Mouse (Mus musculus): ENCODE data around the gene Notch3. TPM values are rescaled to one million over a fixed set of nuclear protein-coding genes. Genes with fewer than 3 reads are reported as not detected.
"Not testable (repeated sequence)": the region's sequence is repeated elsewhere in the genome, so short reads cannot be mapped to it uniquely, and the experiment has no call there.

Notch3 gene
- polyA plus RNA-seq, 1 experiment from 2014 or later = 8.0 TPM

GRCm38 (mm10) chr17:32117287-32117871 lies 49.3 kb downstream of the Notch3 start:
- H3K4me3 ChIP-seq = no peak overlapping the region
- H3K27me3 ChIP-seq (replicated peaks) = peaks cover 21% of the 10 kb centered on the region
- WGBS = 40% methylated on average over 5 of the region's 5 CpGs
- peaks cover 45% of the 10 kb centered on the region for H3K4me1 ChIP-seq (replicated peaks)
- H3K36me3 ChIP-seq = peaks cover 8% of the 10 kb centered on the region
- no peaks in the 10 kb centered on the region for H3K9me3 ChIP-seq (replicated peaks)
- 0 out of 2 replicates have a peak overlapping the region, but pooled peaks have one; percentile 27 for H3K9ac ChIP-seq
- H3K4me2 ChIP-seq = no peak overlapping the region
- no peak overlapping the region for H3K27ac ChIP-seq (ENCODE audit: poor library complexity, severe bottlenecking)
- peak; percentile 50; the same call in 1 of the 2 replicates for ATAC-seq (ENCODE audit: insufficient number of reproducible peaks, low FRiP score)

GRCm38 (mm10) chr17:32116586-32117286 lies 49.9 kb downstream of the Notch3 start:
- 82% methylated on average over 6 of the region's 6 CpGs for WGBS
- peaks cover 21% of the 10 kb centered on the region for H3K27me3 ChIP-seq (replicated peaks)
- peaks cover 39% of the 10 kb centered on the region for H3K4me1 ChIP-seq (replicated peaks)
- no peak overlapping the region for H3K27ac ChIP-seq (ENCODE audit: poor library complexity, severe bottlenecking)
- H3K4me2 ChIP-seq = no peak overlapping the region
- H3K9me3 ChIP-seq (replicated peaks) = no peaks in the 10 kb centered on the region
- no peak overlapping the region for H3K9ac ChIP-seq
- no peak overlapping the region for H3K4me3 ChIP-seq
- no peak for ATAC-seq (ENCODE audit: insufficient number of reproducible peaks, low FRiP score)
- peaks cover 1% of the 10 kb centered on the region for H3K36me3 ChIP-seq

GRCm38 (mm10) chr17:32114486-32114885 lies 52.2 kb downstream of the Notch3 start:
- not testable (repeated sequence) for ATAC-seq (ENCODE audit: insufficient number of reproducible peaks, low FRiP score); H3K36me3 ChIP-seq; H3K9me3 ChIP-seq (replicated peaks); H3K27ac ChIP-seq (ENCODE audit: poor library complexity, severe bottlenecking)
- Histone ChIP-seq H3K4me3 (peak overlapping the region; percentile 56), H3K4me1 (replicated peaks) (peaks cover 44% of the 10 kb centered on the region), H3K4me2 (peak overlapping the region; percentile 83), H3K27me3 (replicated peaks) (peaks cover 21% of the 10 kb centered on the region), H3K9ac (peak overlapping the region; percentile 59)
- 55% methylated on average over 5 of the region's 5 CpGs for WGBS

GRCm38 (mm10) chr17:32113523-32114421 lies 52.9 kb downstream of the Notch3 start:
- H3K36me3 ChIP-seq = no peaks in the 10 kb centered on the region
- H3K27ac ChIP-seq (ENCODE audit: poor library complexity, severe bottlenecking) = no peak overlapping the region
- no peaks in the 10 kb centered on the region for H3K9me3 ChIP-seq (replicated peaks)
- peaks cover 46% of the 10 kb centered on the region for H3K4me1 ChIP-seq (replicated peaks)
- peak overlapping the region; percentile 59 for H3K9ac ChIP-seq
- ATAC-seq (ENCODE audit: insufficient number of reproducible peaks, low FRiP score) = peak; percentile 84
- peaks cover 21% of the 10 kb centered on the region for H3K27me3 ChIP-seq (replicated peaks)
- peak overlapping the region; percentile 83 for H3K4me2 ChIP-seq
- H3K4me3 ChIP-seq = peak overlapping the region; percentile 56
- WGBS = 1% methylated on average over 56 of the region's 56 CpGs

GRCm38 (mm10) chr17:32113255-32113522 lies 53.5 kb downstream of the Notch3 start:
- H3K27me3 ChIP-seq (replicated peaks) = peaks cover 21% of the 10 kb centered on the region
- no peaks in the 10 kb centered on the region for H3K36me3 ChIP-seq
- H3K4me1 ChIP-seq (replicated peaks) = peaks cover 41% of the 10 kb centered on the region
- H3K9me3 ChIP-seq (replicated peaks) = no peaks in the 10 kb centered on the region
- H3K27ac ChIP-seq (ENCODE audit: poor library complexity, severe bottlenecking) = no peak overlapping the region
- 4% methylated on average over 8 of the region's 8 CpGs for WGBS
- peak overlapping the region; percentile 59 for H3K9ac ChIP-seq
- ATAC-seq (ENCODE audit: insufficient number of reproducible peaks, low FRiP score) = peak; percentile 30; the same call in 1 of the 2 replicates
- peak overlapping the region; percentile 56 for H3K4me3 ChIP-seq
- H3K4me2 ChIP-seq = peak overlapping the region; percentile 83

- Histone ChIP-seq H3K4me3 (0 out of 2 replicates have a peak overlapping the region, but pooled peaks have one; percentile 56), H3K27ac (ENCODE audit: poor library complexity, severe bottlenecking) (no peak overlapping the region), H3K27me3 (replicated peaks) (peaks cover 21% of the 10 kb centered on the region), H3K4me1 (replicated peaks) (peaks cover 36% of the 10 kb centered on the region), H3K36me3 (no peaks in the 10 kb centered on the region), H3K9me3 (replicated peaks) (no peaks in the 10 kb centered on the region), H3K4me2 (peak overlapping the region; percentile 83), H3K9ac (0 out of 2 replicates have a peak overlapping the region, but pooled peaks have one; percentile 59)
- ATAC-seq (ENCODE audit: insufficient number of reproducible peaks, low FRiP score) = 0 out of 2 replicates have a peak, but pooled peaks have one; percentile 2
- WGBS = 51% methylated on average over 8 of the region's 8 CpGs
Observed at GRCm38 (mm10) chr17:32112434-32113254, 54.0 kb downstream of the Notch3 start.

- no peak overlapping the region for H3K4me3 ChIP-seq
- H3K9me3 ChIP-seq (replicated peaks) = no peaks in the 10 kb centered on the region
- H3K36me3 ChIP-seq = no peaks in the 10 kb centered on the region
- 77% methylated on average over 10 of the region's 10 CpGs for WGBS
- no peak for ATAC-seq (ENCODE audit: insufficient number of reproducible peaks, low FRiP score)
- no peak overlapping the region for H3K27ac ChIP-seq (ENCODE audit: poor library complexity, severe bottlenecking)
- H3K4me2 ChIP-seq = no peak overlapping the region
- H3K9ac ChIP-seq = no peak overlapping the region
- H3K4me1 ChIP-seq (replicated peaks) = peaks cover 29% of the 10 kb centered on the region
- H3K27me3 ChIP-seq (replicated peaks) = peaks cover 12% of the 10 kb centered on the region
Observed at GRCm38 (mm10) chr17:32110980-32111780, 55.5 kb downstream of the Notch3 start.

- Histone ChIP-seq H3K9me3 (replicated peaks) (no peaks in the 10 kb centered on the region), H3K27me3 (replicated peaks) (0 out of 2 replicates have a peak, but pooled peaks cover 12% of the 10 kb centered on the region), H3K27ac (ENCODE audit: poor library complexity, severe bottlenecking) (no peak overlapping the region), H3K4me2 (no peak overlapping the region), H3K9ac (no peak overlapping the region), H3K4me1 (replicated peaks) (peaks cover 29% of the 10 kb centered on the region), H3K4me3 (no peak overlapping the region), H3K36me3 (no peaks in the 10 kb centered on the region)
- ATAC-seq (ENCODE audit: insufficient number of reproducible peaks, low FRiP score) = no peak
- WGBS = 50% methylated on average over 2 of the region's 2 CpGs
Observed at GRCm38 (mm10) chr17:32110424-32110823, 56.2 kb downstream of the Notch3 start.

GRCm38 (mm10) chr17:32109201-32109940 lies 57.3 kb downstream of the Notch3 start:
- H3K27me3 ChIP-seq (replicated peaks) = peaks cover 14% of the 10 kb centered on the region
- no peaks in the 10 kb centered on the region for H3K36me3 ChIP-seq
- no peak overlapping the region for H3K4me2 ChIP-seq
- H3K27ac ChIP-seq (ENCODE audit: poor library complexity, severe bottlenecking) = no peak overlapping the region
- WGBS = 65% methylated on average over 6 of the region's 6 CpGs
- H3K9me3 ChIP-seq (replicated peaks) = no peaks in the 10 kb centered on the region
- ATAC-seq (ENCODE audit: insufficient number of reproducible peaks, low FRiP score) = no peak
- no peak overlapping the region for H3K4me3 ChIP-seq
- peaks cover 28% of the 10 kb centered on the region for H3K4me1 ChIP-seq (replicated peaks)
- H3K9ac ChIP-seq = no peak overlapping the region

Measured in heart, embryonic 12.5 days (tissue).